Mouse (Mus musculus) hindbrain, embryonic 10.5 days (tissue): Measurements from ENCODE around the gene Palm2. TPM values are rescaled to one million over a fixed set of nuclear protein-coding genes. Genes with fewer than 3 reads are reported as not detected.

Experiments
- DNase-seq: peaks from one replicate; pipeline ENCODE4 v3.0.0-alpha.2; 2017; ENCODE audit warnings: low spot score
- H3K27ac ChIP-seq: fragments of 300-500 bp; sonication (generic); 2 replicates; pipeline ENCODE4 v1.5.1; 2016; ENCODE audit warnings: mild to moderate bottlenecking, moderate library complexity
- H3K27me3 ChIP-seq: fragments of 300-500 bp; sonication (generic); 2 replicates; pipeline ENCODE4 v1.6.1; 2016; ENCODE audit warnings: mild to moderate bottlenecking; ENCODE audit not compliant: poor library complexity, insufficient read depth, severe bottlenecking
- H3K36me3 ChIP-seq: fragments of 300-500 bp; sonication (generic); 2 replicates; pipeline ENCODE4 v1.6.1; 2016; ENCODE audit warnings: mild to moderate bottlenecking, moderate library complexity
- H3K4me1 ChIP-seq: fragments of 300-500 bp; sonication (generic); replicated peaks from 2 replicates; pipeline ENCODE4 v1.6.1; 2016; ENCODE audit warnings: mild to moderate bottlenecking
- H3K4me3 ChIP-seq: fragments of 300-500 bp; sonication (generic); 2 replicates; pipeline ENCODE4 v1.5.1; 2016; ENCODE audit warnings: mild to moderate bottlenecking, moderate library complexity
- H3K9me3 ChIP-seq: fragments of 300-500 bp; sonication (generic); 2 replicates; pipeline ENCODE4 v1.6.1; 2016; ENCODE audit warnings: mild to moderate bottlenecking, moderate library complexity
- WGBS: fragments of 180-500 bp; shearing (Covaris S2); methylation state at CpG from one replicate; pipeline ENCODE4 v1.1.7; 2016; 5-methylcytosine and 5-hydroxymethylcytosine counted together
- polyA plus RNA-seq: library from polyadenylated mRNA; unstranded; fragments of >200 nt; fragmentation: Nextera tagmentation; extraction: Ambion mirVana; gene quantifications from 2 replicates; pipeline ENCODE4 v1.2.1, GENCODE M21; 2016

Palm2 gene
- polyA plus RNA-seq, 1 experiment from 2014 or later: 2.3 TPM

DNA sequence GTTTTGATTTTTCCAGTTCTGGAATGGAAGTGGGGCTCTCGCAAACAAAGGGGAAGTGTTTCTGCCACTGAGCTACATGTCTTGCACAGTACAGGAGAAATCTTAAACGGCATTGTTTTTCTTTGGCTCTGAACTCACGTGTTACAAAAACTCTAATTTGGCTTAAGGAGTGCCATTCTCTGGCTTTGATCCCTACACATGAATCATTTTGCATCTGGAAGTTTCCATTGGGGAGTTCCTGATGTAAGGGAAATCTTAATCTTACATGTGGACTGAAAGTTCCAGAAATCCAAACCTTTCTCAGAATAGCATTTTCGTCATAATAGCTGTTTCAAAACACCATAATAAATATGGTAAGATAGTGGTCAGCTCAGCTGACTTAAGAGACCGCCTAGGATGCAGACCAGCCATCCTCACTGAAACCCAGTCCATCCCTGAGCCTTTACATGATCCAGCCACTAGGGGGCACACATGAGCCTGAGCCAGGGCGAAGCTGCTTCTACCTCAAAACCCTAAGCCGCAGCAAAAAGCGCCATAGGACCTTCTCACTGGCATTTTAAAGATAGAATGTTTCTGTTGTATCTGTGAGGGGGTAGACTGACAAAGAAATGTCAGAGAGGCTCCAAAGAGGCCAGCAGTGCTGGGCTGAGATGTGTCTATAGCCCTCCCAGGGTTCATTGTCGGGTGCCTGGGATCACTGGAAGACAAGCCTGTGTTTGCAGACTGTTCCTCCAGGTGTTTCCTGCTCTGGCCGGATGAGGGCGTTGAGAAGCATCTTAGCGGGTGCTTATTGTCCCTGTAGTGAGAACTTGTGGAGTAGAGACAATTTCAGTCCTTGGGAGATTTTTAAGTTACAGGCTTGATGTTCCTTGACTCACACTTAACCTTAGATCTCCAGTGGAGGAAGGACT lies 239.2 kb downstream of the Palm2 start:
- peak; percentile 89 for DNase-seq
- 15% methylated on average over 12 of the region's 12 CpGs for WGBS
- Histone ChIP-seq H3K4me3 (peak overlapping the region; percentile 41), H3K27me3 (no peaks in the 10 kb centered on the region), H3K27ac (peak overlapping the region; percentile 83), H3K4me1 (peaks cover 30% of the 10 kb centered on the region), H3K36me3 (no peaks in the 10 kb centered on the region), H3K9me3 (no peaks in the 10 kb centered on the region)

- 80% methylated on average over 7 of the region's 7 CpGs for WGBS
- DNase-seq: peak; percentile 12
- Histone ChIP-seq H3K4me3 (no peak overlapping the region), H3K36me3 (no peaks in the 10 kb centered on the region), H3K27ac (peak overlapping the region; percentile 23; the same call in 1 of the 2 replicates), H3K9me3 (no peaks in the 10 kb centered on the region), H3K4me1 (peaks cover 30% of the 10 kb centered on the region), H3K27me3 (no peaks in the 10 kb centered on the region)
Observed at GRCm38 (mm10) chr4:57674351-57674750, 240.3 kb downstream of the Palm2 start.

DNA sequence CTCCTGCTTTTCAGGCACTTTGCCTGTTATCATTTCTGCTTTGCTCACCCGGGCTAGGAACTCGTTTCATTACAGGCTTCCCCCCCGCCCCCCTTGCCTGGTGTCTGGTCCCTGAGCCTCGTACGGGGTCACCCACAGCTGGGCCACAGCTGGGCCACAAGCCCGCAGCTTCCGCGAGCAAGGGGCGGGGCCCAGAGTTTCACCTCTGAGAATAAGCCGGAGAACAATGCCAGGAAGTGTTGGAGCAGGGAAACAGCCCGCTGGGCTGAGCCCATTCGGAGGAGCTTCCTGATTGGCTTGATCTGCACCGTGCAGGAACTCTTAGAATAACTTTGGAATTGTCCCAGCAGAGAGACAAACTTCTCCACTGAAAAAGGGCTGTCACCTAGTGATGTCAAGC lies 241.3 kb downstream of the Palm2 start:
- DNase-seq: peak; percentile 61
- Histone ChIP-seq H3K27me3 (no peaks in the 10 kb centered on the region), H3K27ac (peak overlapping the region; percentile 76), H3K36me3 (no peaks in the 10 kb centered on the region), H3K4me1 (peaks cover 40% of the 10 kb centered on the region), H3K4me3 (peak overlapping the region; percentile 38), H3K9me3 (no peaks in the 10 kb centered on the region)
- WGBS: 3% methylated on average over 13 of the region's 13 CpGs

DNA sequence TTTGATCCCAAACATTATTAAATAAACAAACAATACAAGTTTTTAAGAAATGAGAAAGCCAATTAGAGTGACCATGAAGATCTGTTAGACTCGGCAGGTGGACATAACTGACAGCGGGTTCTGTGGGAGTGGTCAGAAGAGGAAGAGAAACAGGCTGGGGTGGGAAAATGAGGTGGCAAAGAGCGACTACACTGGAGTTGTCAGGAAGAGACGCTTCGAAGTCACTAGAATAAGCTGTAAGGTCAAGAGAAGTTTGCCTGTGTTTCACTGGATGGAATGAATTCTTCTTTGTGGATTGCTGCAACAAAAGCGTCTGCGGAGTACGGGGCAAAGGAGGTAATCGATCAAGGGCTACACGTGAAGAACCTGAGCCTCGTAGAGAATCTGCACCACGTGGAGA lies 243.9 kb downstream of the Palm2 start:
- WGBS: 88% methylated on average over 12 of the region's 12 CpGs
- Histone ChIP-seq H3K27ac (no peak overlapping the region), H3K27me3 (no peaks in the 10 kb centered on the region), H3K36me3 (no peaks in the 10 kb centered on the region), H3K4me3 (no peak overlapping the region), H3K4me1 (peaks cover 57% of the 10 kb centered on the region), H3K9me3 (no peaks in the 10 kb centered on the region)
- no peak for DNase-seq

GRCm38 (mm10) chr4:57678991-57679457 lies 245.0 kb downstream of the Palm2 start:
- H3K9me3 ChIP-seq: no peaks in the 10 kb centered on the region
- no peak for DNase-seq
- WGBS: 85% methylated on average over 9 of the region's 9 CpGs
- H3K4me3 ChIP-seq: no peak overlapping the region
- no peaks in the 10 kb centered on the region for H3K36me3 ChIP-seq
- peaks cover 50% of the 10 kb centered on the region for H3K4me1 ChIP-seq
- no peaks in the 10 kb centered on the region for H3K27me3 ChIP-seq
- no peak overlapping the region for H3K27ac ChIP-seq

- H3K36me3 ChIP-seq: no peaks in the 10 kb centered on the region
- no peak overlapping the region for H3K4me3 ChIP-seq
- H3K27me3 ChIP-seq: no peaks in the 10 kb centered on the region
- whole genome bisulfite sequencing: 61% methylated on average over 12 of the region's 12 CpGs
- no peak for DNase-seq
- no peaks in the 10 kb centered on the region for H3K9me3 ChIP-seq
- peaks cover 38% of the 10 kb centered on the region for H3K4me1 ChIP-seq
- H3K27ac ChIP-seq: no peak overlapping the region
Observed at GRCm38 (mm10) chr4:57680186-57680585, 246.1 kb downstream of the Palm2 start.

DNA sequence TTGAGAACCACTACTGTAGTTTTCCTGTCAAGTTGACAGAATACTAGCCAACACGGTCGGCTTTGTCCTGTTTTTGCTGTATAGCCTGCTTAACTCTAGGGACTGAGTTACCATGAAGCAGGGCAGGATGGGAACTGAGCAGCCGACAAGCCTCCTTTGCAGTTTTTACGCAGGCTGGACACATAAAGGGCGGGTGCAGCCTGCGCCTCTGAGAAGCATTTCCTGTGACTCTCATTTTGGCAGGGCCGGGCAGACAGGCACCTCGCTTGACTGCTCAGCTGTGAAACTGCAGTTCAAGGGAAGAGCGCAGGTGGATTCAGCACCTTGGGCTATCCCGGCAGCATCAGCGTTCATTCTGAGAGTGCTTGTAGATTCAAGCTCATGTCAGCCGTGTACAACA lies 247.5 kb downstream of the Palm2 start:
- H3K27ac ChIP-seq: peak overlapping the region; percentile 41; the same call in 1 of the 2 replicates

GRCm38 (mm10) chr4:57682341-57682740 lies 248.3 kb downstream of the Palm2 start:
- H3K27ac ChIP-seq: no peak overlapping the region

More for the DNA sequence above, 247.5 kb downstream of the Palm2 start:
- WGBS: 56% methylated on average over 12 of the region's 12 CpGs
- Histone ChIP-seq H3K36me3 (no peaks in the 10 kb centered on the region), H3K9me3 (no peaks in the 10 kb centered on the region), H3K27me3 (no peaks in the 10 kb centered on the region), H3K4me1 (peaks cover 29% of the 10 kb centered on the region), H3K4me3 (no peak overlapping the region)
- DNase-seq: peak; percentile 30

DNA sequence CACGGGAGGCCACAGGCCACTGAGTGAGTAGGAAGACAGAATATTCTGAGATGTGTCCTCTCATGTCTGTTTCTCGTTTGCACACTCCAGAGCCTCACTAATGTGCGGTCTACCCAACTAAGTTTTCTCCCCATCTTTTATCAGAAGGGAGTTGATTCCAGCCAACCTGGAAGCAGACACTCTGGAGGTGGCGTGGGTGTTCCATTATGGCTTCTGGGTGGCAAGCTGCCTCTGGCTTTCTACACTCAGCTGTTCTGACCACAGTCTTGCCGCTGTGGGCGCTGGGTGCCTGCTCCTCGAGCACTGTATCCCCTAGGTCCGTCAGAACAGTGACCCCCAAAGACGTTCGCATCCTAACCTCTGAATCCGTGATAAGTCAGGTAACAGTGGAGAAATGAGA lies 248.9 kb downstream of the Palm2 start:
- no peak for DNase-seq
- H3K36me3 ChIP-seq: no peaks in the 10 kb centered on the region
- H3K9me3 ChIP-seq: no peaks in the 10 kb centered on the region
- H3K27ac ChIP-seq: no peak overlapping the region
- H3K27me3 ChIP-seq: no peaks in the 10 kb centered on the region
- 85% methylated on average over 11 of the region's 11 CpGs for WGBS
- no peak overlapping the region for H3K4me3 ChIP-seq
- peaks cover 35% of the 10 kb centered on the region for H3K4me1 ChIP-seq

More at GRCm38 (mm10) chr4:57682341-57682740, 248.3 kb downstream of the Palm2 start:
- DNase-seq: no peak
- Histone ChIP-seq H3K36me3 (no peaks in the 10 kb centered on the region), H3K4me1 (peaks cover 35% of the 10 kb centered on the region), H3K4me3 (no peak overlapping the region), H3K9me3 (no peaks in the 10 kb centered on the region), H3K27me3 (no peaks in the 10 kb centered on the region)
- WGBS: 94% methylated on average over 2 of the region's 2 CpGs

- H3K27ac ChIP-seq: no peak overlapping the region
Observed at GRCm38 (mm10) chr4:57684676-57685215, 250.7 kb downstream of the Palm2 start.

GRCm38 (mm10) chr4:57686736-57687135 lies 252.7 kb downstream of the Palm2 start:
- no peak overlapping the region for H3K27ac ChIP-seq
- WGBS: 68% methylated on average over 3 of the region's 3 CpGs
- no peak for DNase-seq

More at GRCm38 (mm10) chr4:57684676-57685215, 250.7 kb downstream of the Palm2 start:
- peaks cover 39% of the 10 kb centered on the region for H3K4me1 ChIP-seq
- no peaks in the 10 kb centered on the region for H3K9me3 ChIP-seq
- WGBS: 81% methylated on average over 12 of the region's 12 CpGs
- DNase-seq: no peak
- no peak overlapping the region for H3K4me3 ChIP-seq
- 0 out of 2 replicates have a peak, but pooled peaks cover 2% of the 10 kb centered on the region for H3K36me3 ChIP-seq
- H3K27me3 ChIP-seq: no peaks in the 10 kb centered on the region

DNA sequence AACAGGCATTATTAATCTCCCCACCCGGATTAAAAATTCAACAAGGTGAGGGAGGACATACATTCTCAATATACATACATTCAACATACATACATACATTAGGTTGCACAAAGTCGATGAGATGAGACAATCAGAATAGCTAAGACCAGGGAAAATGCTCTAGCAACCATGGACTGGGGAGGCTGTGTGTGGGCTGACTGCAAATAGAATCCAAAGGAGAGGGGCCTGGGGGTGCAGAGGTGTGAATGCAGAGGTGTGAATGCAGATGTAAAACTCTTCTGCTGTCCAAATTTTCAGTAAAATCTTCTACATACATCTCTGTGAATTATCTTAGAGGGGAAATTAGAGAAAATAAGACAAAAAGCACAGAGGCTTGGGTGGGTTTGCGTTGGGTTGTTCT lies 253.5 kb downstream of the Palm2 start:
- Histone ChIP-seq H3K4me3 (no peak overlapping the region), H3K9me3 (no peaks in the 10 kb centered on the region), H3K4me1 (peaks cover 19% of the 10 kb centered on the region), H3K36me3 (0 out of 2 replicates have a peak, but pooled peaks cover 2% of the 10 kb centered on the region), H3K27ac (no peak overlapping the region), H3K27me3 (no peaks in the 10 kb centered on the region)
- DNase-seq: no peak
- 85% methylated on average over 3 of the region's 3 CpGs for WGBS

More at GRCm38 (mm10) chr4:57686736-57687135, 252.7 kb downstream of the Palm2 start:
- H3K4me3 ChIP-seq: no peak overlapping the region
- peaks cover 24% of the 10 kb centered on the region for H3K4me1 ChIP-seq
- no peaks in the 10 kb centered on the region for H3K9me3 ChIP-seq
- no peaks in the 10 kb centered on the region for H3K27me3 ChIP-seq
- 0 out of 2 replicates have a peak, but pooled peaks cover 2% of the 10 kb centered on the region for H3K36me3 ChIP-seq

DNA sequence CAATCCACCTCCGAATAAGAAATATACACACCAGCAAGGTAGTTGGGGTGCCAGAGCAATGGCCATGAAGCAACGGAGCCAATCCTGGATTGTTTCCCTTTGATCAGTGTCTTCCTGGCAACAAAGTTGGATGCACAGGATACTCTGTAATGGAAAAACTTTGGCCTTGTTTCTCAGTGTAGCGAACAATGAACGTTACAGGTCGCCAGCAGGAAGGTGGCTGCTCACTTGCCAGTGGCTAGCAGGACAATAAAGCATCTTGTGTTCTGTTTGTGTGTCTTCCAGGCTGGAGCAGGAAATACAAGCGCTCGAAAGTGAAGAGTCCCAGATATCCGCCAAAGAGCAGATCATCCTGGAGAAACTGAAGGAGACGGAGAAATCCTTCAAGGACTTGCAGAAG lies 254.1 kb downstream of the Palm2 start:
- Histone ChIP-seq H3K27ac (no peak overlapping the region), H3K4me1 (peaks cover 14% of the 10 kb centered on the region), H3K36me3 (0 out of 2 replicates have a peak, but pooled peaks cover 2% of the 10 kb centered on the region), H3K9me3 (no peaks in the 10 kb centered on the region), H3K4me3 (no peak overlapping the region), H3K27me3 (no peaks in the 10 kb centered on the region)
- WGBS: 84% methylated on average over 9 of the region's 9 CpGs
- DNase-seq: no peak
